Mouse (Mus musculus) CD4-positive, CD25-positive, alpha-beta regulatory T cell, adult 9 weeks (primary cell): ENCODE measurements around the gene Pagr1b. TPM values are rescaled to one million over a fixed set of nuclear protein-coding genes. Genes with fewer than 3 reads are reported as not detected.

Experiments
- polyA plus RNA-seq: library from polyadenylated mRNA; unstranded; fragments of 100-300 nt; shearing (Covaris generic); gene quantifications from one replicate; pipeline ENCODE4 v1.2.1, GENCODE M21; 2017

Pagr1b gene
- 2.1 TPM for polyA plus RNA-seq

DNA sequence TGATC, at the start of gene Pagr1b:
Gene Pagr1b, minus strand, starts transcription at position 4 of the 5 bp plus-strand sequence.

DNA sequence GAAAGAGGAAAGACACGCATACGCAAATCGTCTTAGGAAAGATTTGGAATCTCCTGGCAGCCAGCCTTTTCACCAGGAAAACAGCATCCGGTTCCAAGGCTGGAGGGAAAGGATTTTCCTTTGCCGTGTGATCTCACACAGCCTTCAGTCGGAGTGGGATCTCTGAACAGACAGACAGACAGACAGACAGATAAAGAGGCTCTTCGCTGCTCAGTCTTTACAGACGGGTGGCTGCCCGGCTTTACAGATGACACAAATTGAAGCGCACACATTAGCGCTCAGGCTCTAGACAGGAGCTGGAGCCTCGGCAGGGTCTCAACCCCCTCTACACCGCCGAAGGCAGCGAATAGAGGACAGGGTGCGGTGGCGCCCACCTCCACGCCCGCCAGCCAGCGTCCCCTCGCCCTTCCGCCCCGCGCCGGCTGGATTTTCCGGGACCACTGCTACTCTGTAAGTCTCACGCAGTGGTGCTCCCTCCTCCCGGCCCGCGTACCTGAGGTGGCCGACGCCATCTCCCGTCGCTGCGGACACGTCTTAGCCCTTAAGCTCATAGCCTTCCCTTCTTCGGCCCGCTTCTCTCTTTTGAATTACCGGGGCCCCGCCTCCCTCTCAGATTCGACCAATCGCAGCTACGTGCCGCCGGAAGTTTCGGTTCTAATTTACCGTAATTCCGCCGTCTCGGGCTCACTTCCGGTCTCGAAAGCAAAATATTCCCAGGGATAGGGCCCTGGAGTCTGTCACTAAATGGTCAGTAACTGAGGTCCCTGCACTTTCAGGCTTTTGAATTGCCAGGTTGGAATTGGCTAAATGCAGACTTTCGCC, 25.8 kb upstream of the Pagr1b start, which contains the start of gene Kif22:
Gene Kif22, minus strand, starts transcription at position 621 of the 822 bp plus-strand sequence.

DNA sequence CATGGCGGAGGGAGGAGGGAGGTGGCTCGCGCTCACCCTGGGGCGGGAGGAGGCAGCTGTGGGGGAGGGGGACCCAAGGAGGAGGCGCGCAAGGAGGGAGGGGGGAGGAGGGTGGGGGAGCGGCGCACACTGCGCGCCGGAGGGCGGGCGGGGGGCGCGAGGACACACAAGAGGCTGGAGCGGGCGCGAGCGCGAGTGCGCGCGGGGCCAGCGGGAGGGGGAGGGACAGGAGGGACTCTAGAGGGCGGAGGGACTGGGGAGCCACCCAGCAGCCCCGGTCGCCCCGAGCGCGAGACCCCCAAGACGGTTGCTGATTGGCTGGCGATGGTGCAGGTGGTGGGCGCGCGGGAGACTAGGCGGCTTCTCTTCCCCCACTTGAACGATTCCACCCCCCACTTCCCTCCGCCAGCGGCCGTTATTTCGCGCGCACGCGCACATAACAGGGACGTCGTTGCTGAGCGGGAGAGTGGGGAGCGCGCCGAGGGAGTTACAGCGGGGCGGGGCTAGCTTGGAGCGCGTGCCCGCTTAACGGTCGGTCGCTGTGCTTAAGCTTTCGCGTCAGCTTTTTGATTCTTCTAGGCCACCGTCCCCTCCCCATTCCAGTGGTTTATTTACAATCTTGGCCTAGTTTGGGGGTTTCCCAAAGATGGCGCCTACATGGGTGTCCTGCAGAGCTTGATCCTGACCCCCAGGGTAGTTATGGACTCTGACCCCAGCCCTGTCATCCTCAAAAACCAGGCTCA, 10.9 kb upstream of the Pagr1b start, which contains the start of gene Maz:
Gene Maz, minus strand, starts transcription at position 54 of the 743 bp plus-strand sequence.

DNA sequence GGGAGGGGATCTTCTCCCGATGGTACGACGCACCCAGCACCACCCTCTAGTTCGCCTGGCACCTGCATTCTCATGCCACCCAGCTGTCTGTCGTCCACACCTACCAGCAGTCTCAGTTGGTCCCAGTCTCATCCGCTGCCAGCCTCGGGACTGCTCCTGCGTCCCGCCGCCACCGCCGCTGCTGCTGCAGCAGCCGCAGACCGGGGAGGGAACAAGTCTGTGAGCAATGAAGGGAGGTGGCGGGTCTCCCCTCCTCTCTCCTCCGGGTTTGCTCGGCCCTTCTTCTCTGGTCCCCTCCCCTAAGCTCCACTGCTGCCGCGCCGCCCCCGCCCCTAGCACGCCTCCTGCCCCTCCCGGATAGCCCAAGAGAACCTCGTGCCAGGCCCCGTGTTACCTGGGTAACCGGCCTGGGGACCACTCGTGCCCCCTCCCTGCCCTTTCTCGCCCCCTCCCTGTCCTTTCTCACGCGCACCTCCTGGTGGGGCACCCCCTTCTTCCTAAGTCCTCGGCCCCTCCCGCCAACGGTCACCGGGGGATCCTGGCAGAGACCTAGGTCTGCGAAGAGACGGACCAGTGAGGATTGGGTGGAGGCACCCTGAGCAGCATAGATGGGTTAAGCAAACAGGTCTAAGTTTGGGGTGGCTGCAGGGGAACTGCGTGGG, 4.7 kb upstream of the Pagr1b start, which contains the start of the genes Gm42742 and Prrt2:
Gene Gm42742, minus strand, starts transcription at position 197 of the 662 bp plus-strand sequence.
Gene Prrt2, minus strand, starts transcription at position 311 of the 662 bp plus-strand sequence.

DNA sequence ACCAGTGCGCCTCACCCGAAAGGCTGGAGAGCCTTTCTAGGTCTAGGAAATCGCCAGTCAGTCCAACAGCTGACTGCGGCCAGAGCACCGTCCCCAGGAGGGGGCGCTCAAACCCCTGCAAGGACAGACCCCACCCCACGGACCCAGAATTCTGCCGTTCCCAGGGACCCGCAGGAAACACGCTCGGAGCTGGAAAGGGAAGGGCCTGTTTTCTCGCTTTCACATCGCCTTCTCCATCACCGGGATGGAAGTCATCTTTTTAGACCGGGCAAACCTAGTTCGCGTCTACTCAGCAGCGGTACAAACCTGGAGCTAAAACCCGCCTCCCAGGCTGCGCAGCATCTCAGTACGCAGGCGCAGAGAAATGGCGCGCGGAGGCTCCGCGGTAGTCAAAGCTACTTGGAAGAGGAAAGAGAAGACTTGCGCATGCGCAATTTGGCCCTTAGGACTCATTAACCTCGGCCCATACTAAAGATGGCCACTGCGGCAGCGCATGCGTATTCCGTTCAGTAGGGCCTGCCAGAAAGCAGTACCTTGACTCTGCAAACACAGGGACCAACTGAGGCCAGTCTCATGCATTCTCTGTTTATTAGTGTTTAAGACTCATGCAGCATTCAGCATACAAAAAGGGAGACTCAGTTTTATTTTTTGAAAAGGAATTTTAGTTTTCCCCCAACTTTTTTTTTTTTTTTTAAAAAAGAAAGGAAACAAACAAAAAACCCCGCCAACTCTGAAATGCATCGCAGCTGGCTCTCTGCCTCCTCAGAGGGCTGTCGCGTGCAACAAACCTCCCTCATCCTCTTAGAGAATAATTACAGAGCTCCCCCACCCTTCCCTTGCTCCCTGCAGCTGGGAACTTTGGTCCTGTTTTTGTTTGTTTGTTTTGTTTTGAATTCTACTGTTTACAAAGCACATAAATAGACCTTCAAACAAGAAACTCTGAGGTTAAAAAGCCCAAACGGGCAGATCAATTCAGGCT, 976 bp upstream of the Pagr1b start, which contains the start of gene Pagr1a:
Gene Pagr1a, minus strand, starts transcription at position 382 of the 979 bp plus-strand sequence.

DNA sequence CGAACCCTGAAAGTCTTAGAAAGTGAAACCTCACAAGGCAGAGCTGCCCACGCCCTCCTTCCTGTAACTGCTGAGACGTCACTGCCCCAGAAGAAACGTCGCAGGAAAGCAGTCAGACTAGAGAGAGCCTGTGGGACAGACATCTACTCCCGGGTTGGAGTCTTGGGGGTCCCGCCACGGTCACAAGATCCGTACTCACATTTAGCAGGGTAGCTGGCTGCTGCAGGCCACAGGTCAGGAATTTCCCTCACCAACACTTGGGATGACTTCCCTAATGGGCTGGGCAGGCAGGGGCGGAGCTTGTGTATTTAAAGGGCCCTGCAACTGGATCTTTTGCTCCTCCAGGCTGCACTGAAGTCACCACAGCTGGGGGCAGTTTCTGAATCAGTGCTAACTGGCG, 2.0 kb downstream of the Pagr1b start, which contains the start of gene Mvp:
Gene Mvp, minus strand, starts transcription at position 302 of the 400 bp plus-strand sequence.

DNA sequence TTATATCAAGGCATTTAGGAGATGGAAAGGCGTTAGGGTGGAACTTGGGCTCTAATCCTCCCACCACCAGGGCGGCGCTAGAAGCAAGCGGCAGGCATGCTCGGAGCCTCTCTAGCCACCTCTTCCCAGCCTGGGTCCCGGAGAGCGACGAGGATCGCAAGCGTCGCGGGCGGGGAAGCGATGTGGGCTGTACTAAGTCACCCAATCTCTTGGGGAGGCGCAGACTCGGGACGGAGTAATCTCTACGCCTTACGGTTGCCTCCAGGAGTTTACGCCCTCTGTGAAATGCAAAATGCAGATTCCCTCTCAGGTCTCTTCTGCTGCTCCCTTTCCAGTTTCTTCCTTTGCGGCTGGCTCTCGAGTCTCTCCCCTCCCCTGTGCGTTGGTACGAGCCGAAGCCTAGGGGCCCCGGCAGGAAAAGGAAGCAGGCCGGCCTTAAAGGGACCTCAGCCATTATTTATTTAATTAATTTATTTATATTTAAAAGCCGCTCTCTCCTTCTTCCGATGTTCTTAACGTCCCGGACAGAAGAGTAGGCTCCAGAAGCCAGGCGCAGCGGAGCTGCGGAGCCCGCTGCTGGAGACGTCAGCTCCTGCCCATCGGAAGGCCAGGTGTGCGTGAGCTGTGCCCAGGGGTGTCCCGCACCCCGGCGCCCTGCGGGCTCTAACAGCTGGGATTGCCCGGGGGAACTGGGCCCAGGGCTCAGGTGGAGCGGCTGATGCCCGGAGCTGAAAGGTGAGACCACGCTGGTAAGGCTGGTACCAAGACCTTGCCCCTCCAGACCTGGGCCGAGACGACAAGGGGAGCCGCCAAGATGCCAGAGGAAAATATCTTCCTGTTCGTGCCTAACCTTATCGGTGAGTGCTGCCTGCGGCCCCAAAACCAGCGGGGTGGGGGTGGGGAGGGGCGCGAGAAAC, 40.1 kb downstream of the Pagr1b start, which contains the start of gene Cdiptos:
Gene Cdiptos, minus strand, starts transcription at position 149 of the 917 bp plus-strand sequence.

DNA sequence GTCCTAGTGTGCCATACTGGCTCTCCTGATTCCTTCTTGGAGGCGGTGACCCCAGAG, 40.6 kb downstream of the Pagr1b start, which contains the start of gene Cdipt:
Gene Cdipt, plus strand, starts transcription at position 22 of the 57 bp plus-strand sequence.

Other genes starting within 250 kb of the Pagr1b start
- gene Ypel3, start 239.5 kb downstream of the Pagr1b start, polyA plus RNA-seq: 201 TPM
- 4.0 TPM for gene Tbx6, start 235.0 kb downstream of the Pagr1b start, polyA plus RNA-seq
- gene Ppp4c, start 224.0 kb downstream of the Pagr1b start, polyA plus RNA-seq: 333 TPM
- not detected for gene Fam57b, start 218.8 kb downstream of the Pagr1b start, polyA plus RNA-seq
- not detected for gene 4930451I11Rik, start 184.8 kb downstream of the Pagr1b start, polyA plus RNA-seq
- gene Doc2a, start 169.1 kb downstream of the Pagr1b start, polyA plus RNA-seq: not detected
- 10.6 TPM for gene Hirip3, start 154.5 kb downstream of the Pagr1b start, polyA plus RNA-seq
- gene Ino80e, start 154.1 kb downstream of the Pagr1b start, polyA plus RNA-seq: 113 TPM
- 53.3 TPM for gene Taok2, start 131.8 kb downstream of the Pagr1b start, polyA plus RNA-seq
- 58.9 TPM for gene Tmem219, start 93.6 kb downstream of the Pagr1b start, polyA plus RNA-seq
- 9.7 TPM for gene Kctd13, start 87.6 kb downstream of the Pagr1b start, polyA plus RNA-seq
- gene Asphd1, start 66.9 kb downstream of the Pagr1b start, polyA plus RNA-seq: 0.19 TPM
- gene Sez6l2, start 65.9 kb downstream of the Pagr1b start, polyA plus RNA-seq: 0.66 TPM
- gene Cdipt, start 40.6 kb downstream of the Pagr1b start, polyA plus RNA-seq: 326 TPM
- gene Cdiptos, start 40.4 kb downstream of the Pagr1b start, polyA plus RNA-seq: 2.2 TPM
- 51.3 TPM for gene Mvp, start 1.9 kb downstream of the Pagr1b start, polyA plus RNA-seq
- 148 TPM for gene Pagr1a, start 868 bp upstream of the Pagr1b start, polyA plus RNA-seq
- gene Gm42742, start 4.6 kb upstream of the Pagr1b start, polyA plus RNA-seq: 28.1 TPM
- gene Prrt2, start 4.7 kb upstream of the Pagr1b start, polyA plus RNA-seq: 17.3 TPM
- 19.6 TPM for gene Maz, start 10.6 kb upstream of the Pagr1b start, polyA plus RNA-seq
- gene Kif22, start 26.0 kb upstream of the Pagr1b start, polyA plus RNA-seq: 11.8 TPM
- gene Zg16, start 70.8 kb upstream of the Pagr1b start, polyA plus RNA-seq: not detected
- gene AI467606, start 74.9 kb upstream of the Pagr1b start, polyA plus RNA-seq: 452 TPM
- 23.9 TPM for gene Qprt, start 105.7 kb upstream of the Pagr1b start, polyA plus RNA-seq
- 84.5 TPM for gene Spn, start 121.3 kb upstream of the Pagr1b start, polyA plus RNA-seq
- gene Cd2bp2, start 179.6 kb upstream of the Pagr1b start, polyA plus RNA-seq: 81.8 TPM
- 12.7 TPM for gene Tbc1d10b, start 192.0 kb upstream of the Pagr1b start, polyA plus RNA-seq
- gene Mylpf, start 192.4 kb upstream of the Pagr1b start, polyA plus RNA-seq: 22.7 TPM
- gene Zfp553, start 216.6 kb upstream of the Pagr1b start, polyA plus RNA-seq: 16.5 TPM
- gene Sept1, start 216.6 kb upstream of the Pagr1b start, polyA plus RNA-seq: 607 TPM
- 0.60 TPM for gene Zfp771, start 227.8 kb upstream of the Pagr1b start, polyA plus RNA-seq
- gene Dctpp1, start 244.2 kb upstream of the Pagr1b start, polyA plus RNA-seq: 51.4 TPM